Mouse (Mus musculus) limb, embryonic 14.5 days (tissue): ENCODE measurements around the gene Ankrd39. TPM values are rescaled to one million over a fixed set of nuclear protein-coding genes. Genes with fewer than 3 reads are reported as not detected.

Source experiments
- ATAC-seq: fragments of 200-750 bp; cut with Nextera tagmentation; 2 replicates; pipeline ENCODE4 v1.8.0; 2017; ENCODE audit warnings: low read depth, moderate number of reproducible peaks, moderate TSS enrichment; ENCODE audit not compliant: low FRiP score
- DNase-seq: peaks from one replicate; pipeline ENCODE4 v3.0.0-alpha.2; 2015; ENCODE audit warnings: low spot score
- H3K27ac ChIP-seq: fragments of 300-500 bp; sonication (generic); replicated peaks from 2 replicates; pipeline ENCODE4 v1.5.1; 2014; ENCODE audit warnings: low read depth, mild to moderate bottlenecking, low read length, moderate library complexity, mixed read lengths
- H3K27me3 ChIP-seq: fragments of 300-500 bp; sonication (generic); 2 replicates; pipeline ENCODE4 v1.6.1; 2014; ENCODE audit warnings: low read length, mixed read lengths; ENCODE audit not compliant: control insufficient read depth, insufficient read depth
- H3K36me3 ChIP-seq: fragments of 300-500 bp; sonication (generic); 2 replicates; pipeline ENCODE4 v1.6.1; 2014; ENCODE audit warnings: mild to moderate bottlenecking, low read length, moderate library complexity, mixed read lengths; ENCODE audit not compliant: control insufficient read depth, insufficient read depth
- H3K4me1 ChIP-seq: fragments of 300-500 bp; sonication (generic); 2 replicates; pipeline ENCODE4 v1.6.1; 2014; ENCODE audit warnings: antibody characterized with exemption, low read length, mixed read lengths; ENCODE audit not compliant: control insufficient read depth, insufficient read depth
- H3K4me2 ChIP-seq: fragments of 300-500 bp; sonication (generic); replicated peaks from 2 replicates; pipeline ENCODE4 v1.6.1; 2014; ENCODE audit warnings: low read depth, mild to moderate bottlenecking, low read length, moderate library complexity; ENCODE audit not compliant: severe bottlenecking
- H3K4me3 ChIP-seq: fragments of 300-500 bp; sonication (generic); replicated peaks from 2 replicates; pipeline ENCODE4 v1.5.1; 2014; ENCODE audit warnings: low read length
- H3K9ac ChIP-seq: fragments of 300-500 bp; sonication (generic); 2 replicates; pipeline ENCODE4 v1.6.1; 2014; ENCODE audit warnings: mild to moderate bottlenecking, low read depth, low read length, moderate library complexity; ENCODE audit not compliant: severe bottlenecking
- H3K9me3 ChIP-seq: fragments of 300-500 bp; sonication (generic); 2 replicates; pipeline ENCODE4 v1.6.1; 2016; ENCODE audit warnings: low read length; ENCODE audit not compliant: control insufficient read depth
- POLR2A ChIP-seq: fragments of 200-500 bp; IDR thresholded peaks from 2 replicates; pipeline ENCODE4 v1.8.0; 2012; ENCODE audit warnings: inconsistent platforms, mild to moderate bottlenecking, moderate library complexity, borderline replicate concordance; ENCODE audit not compliant: insufficient read depth, insufficient read length; ENCODE audit errors: extremely low read depth
- WGBS: fragments of 180-500 bp; shearing (Covaris S2); extraction: QIAGEN DNeasy Blood & Tissue Kit; methylation state at CpG from one replicate; pipeline ENCODE4 v1.1.7; 2014; 5-methylcytosine and 5-hydroxymethylcytosine counted together
- polyA plus RNA-seq, 2 experiments: library from polyadenylated mRNA; depleted of rRNA in 1 of 2; stranded (reverse) in 1 of 2; unstranded in 1 of 2; fragments of >200 nt; fragmentation: Nextera tagmentation in 1 of 2; extraction: Ambion mirVana in 1 of 2; gene quantifications; 2 replicates each; pipeline versions ENCODE4 v1.2.1 to v1.2.3; 2012 to 2014

Ankrd39 gene
- polyA plus RNA-seq (2012; rRNA removed), result 22.4 and 26.2 TPM in 2 replicates
- polyA plus RNA-seq (2014; fragmentation: Nextera tagmentation; extraction: Ambion mirVana), result 22.5 and 22.9 TPM in 2 replicates

GRCm38 (mm10) chr1:36546888-36547471 lies at the start of gene Ankrd39:
Gene Ankrd39, minus strand, starts transcription at chr1:36547445.
- ATAC-seq, result peak; percentile 95
- Histone ChIP-seq H3K36me3 (peaks cover 39% of the 10 kb centered on the region), H3K4me3 (peak within 1 kb of the TSS; percentile 69), H3K27me3 (no peaks in the 10 kb centered on the region), H3K4me1 (peaks cover 19% of the 10 kb centered on the region), H3K27ac (peak within 1 kb of the TSS; percentile 72), H3K9me3 (no peaks in the 10 kb centered on the region), H3K4me2 (peak within 1 kb of the TSS; percentile 60), H3K9ac (peak within 1 kb of the TSS; percentile 76)
- 0% methylated on average over 42 of the region's 43 CpGs for WGBS
- TF ChIP-seq POLR2A, result peak; percentile 88; the same call in 1 of the 2 replicates
- peak; percentile 97 for DNase-seq

GRCm38 (mm10) chr1:36596114-36596513 lies 48.9 kb upstream of the Ankrd39 start:
- Histone ChIP-seq H3K4me1 (peaks cover 8% of the 10 kb centered on the region; the same call in 1 of the 2 replicates), H3K9me3 (no peaks in the 10 kb centered on the region), H3K36me3 (no peaks in the 10 kb centered on the region), H3K9ac (no peak overlapping the region), H3K4me2 (no peak overlapping the region), H3K27ac (no peak overlapping the region), H3K27me3 (no peaks in the 10 kb centered on the region), H3K4me3 (no peak overlapping the region)
- no peak for DNase-seq
- WGBS, result 46% methylated on average over 4 of the region's 4 CpGs
- no peak for TF ChIP-seq POLR2A
- peak; percentile 57 for ATAC-seq

- DNase-seq, result no peak
- H3K4me2 ChIP-seq, result no peak overlapping the region
- H3K36me3 ChIP-seq, result no peaks in the 10 kb centered on the region
- H3K9ac ChIP-seq, result no peak overlapping the region
- TF ChIP-seq POLR2A, result no peak
- 48% methylated on average over 10 of the region's 10 CpGs for WGBS
- H3K27me3 ChIP-seq, result no peaks in the 10 kb centered on the region
- no peak for ATAC-seq
- H3K4me3 ChIP-seq, result no peak overlapping the region
- H3K9me3 ChIP-seq, result no peaks in the 10 kb centered on the region
- H3K27ac ChIP-seq, result no peak overlapping the region
- H3K4me1 ChIP-seq, result peaks cover 10% of the 10 kb centered on the region; the same call in 1 of the 2 replicates
These were observed 48.1 kb upstream of the Ankrd39 start for GRCm38 (mm10) chr1:36595167-36595931.

- Histone ChIP-seq H3K4me2 (no peak overlapping the region), H3K9ac (no peak overlapping the region), H3K27me3 (no peaks in the 10 kb centered on the region), H3K4me1 (peaks cover 33% of the 10 kb centered on the region), H3K4me3 (no peak overlapping the region), H3K36me3 (no peaks in the 10 kb centered on the region), H3K9me3 (no peaks in the 10 kb centered on the region), H3K27ac (no peak overlapping the region)
- 15% methylated on average over 1 of the region's 1 CpGs for WGBS
- ATAC-seq (no peak), DNase-seq (no peak)
- no peak for TF ChIP-seq POLR2A
These were observed 45.9 kb upstream of the Ankrd39 start for GRCm38 (mm10) chr1:36593099-36593498.

GRCm38 (mm10) chr1:36591408-36591807 lies 44.2 kb upstream of the Ankrd39 start:
- Histone ChIP-seq H3K27ac (no peak overlapping the region), H3K9me3 (no peaks in the 10 kb centered on the region), H3K4me3 (no peak overlapping the region), H3K9ac (no peak overlapping the region), H3K36me3 (no peaks in the 10 kb centered on the region), H3K4me2 (no peak overlapping the region), H3K4me1 (peaks cover 42% of the 10 kb centered on the region), H3K27me3 (no peaks in the 10 kb centered on the region)
- no peak for TF ChIP-seq POLR2A
- no peak for DNase-seq
- 63% methylated on average over 2 of the region's 2 CpGs for WGBS
- ATAC-seq, result no peak
